Mouse (Mus musculus) CH12.LX (cell line): Measurements from ENCODE around the gene Polr1c. TPM values are rescaled to one million over a fixed set of nuclear protein-coding genes. Genes with fewer than 3 reads are reported as not detected.

Experiments used
- DNase-seq: peaks from one replicate; pipeline ENCODE4 v3.0.0-alpha.2; 2013; ENCODE audit errors: extremely low read depth
- H3K27ac ChIP-seq: 2 replicates; pipeline ENCODE4 v1.5.1; 2012; ENCODE audit warnings: low read depth, mild to moderate bottlenecking, control low read depth, moderate library complexity; ENCODE audit not compliant: insufficient read depth
- H3K27me3 ChIP-seq: replicated peaks from 2 replicates; pipeline ENCODE3; 2012; ENCODE audit warnings: inconsistent platforms
- H3K36me3 ChIP-seq, 2 experiments: replicated peaks in 1 of 2; 2 replicates each; pipeline versions ENCODE3 to v1.6.1; 2012; ENCODE audit warnings: inconsistent platforms in 1 of 2, low read length in 1 of 2, mild to moderate bottlenecking in 1 of 2, mixed read lengths in 1 of 2, moderate library complexity in 1 of 2; ENCODE audit not compliant: control insufficient read depth in 1 of 2, insufficient read depth in 1 of 2
- H3K4me1 ChIP-seq, 2 experiments: 2 replicates each; pipeline ENCODE4 v1.6.1; 2012; ENCODE audit warnings: inconsistent platforms in 1 of 2, moderate library complexity in 1 of 2; ENCODE audit not compliant: insufficient read depth in 2 of 2, control insufficient read depth in 1 of 2
- H3K4me2 ChIP-seq: 2 replicates; pipeline ENCODE4 v1.6.1; 2012; ENCODE audit warnings: low read depth, mild to moderate bottlenecking, control low read depth; ENCODE audit not compliant: poor library complexity, insufficient read depth, severe bottlenecking
- H3K4me3 ChIP-seq, 3 experiments: fragments of 150-350 bp in 1 of 3; sonication (generic) in 1 of 3; replicated peaks in 1 of 3; 2 replicates each; pipeline versions ENCODE3 to v1.5.1; 2011 to 2012; ENCODE audit warnings: low read depth in 2 of 3, low read length in 2 of 3, mild to moderate bottlenecking in 2 of 3, moderate library complexity in 2 of 3, control low read depth in 1 of 3, improper control_type of control experiment in 1 of 3, inconsistent platforms in 1 of 3, mixed read lengths in 1 of 3; ENCODE audit not compliant: poor library complexity in 1 of 3
- H3K79me2 ChIP-seq: replicated peaks from 2 replicates; pipeline ENCODE4 v1.6.1; 2012; ENCODE audit warnings: mild to moderate bottlenecking, moderate library complexity; ENCODE audit not compliant: control insufficient read depth, poor library complexity, insufficient read depth, severe bottlenecking; ENCODE audit errors: extremely low read depth
- H3K9ac ChIP-seq: 2 replicates; pipeline ENCODE4 v1.6.1; 2012; ENCODE audit warnings: low read depth, mild to moderate bottlenecking, control low read depth, moderate library complexity; ENCODE audit not compliant: insufficient read depth
- H3K9me3 ChIP-seq: replicated peaks from 2 replicates; pipeline ENCODE3; 2012; ENCODE audit warnings: low read length, inconsistent platforms, mixed read lengths
- BHLHE40 ChIP-seq: IDR thresholded peaks from 2 replicates; pipeline ENCODE4 v1.6.1; 2011; ENCODE audit warnings: mild to moderate bottlenecking, low read depth, low read length, improper control_type of control experiment
- CHD2 ChIP-seq: IDR thresholded peaks from 2 replicates; pipeline ENCODE4 v1.6.1; 2011; ENCODE audit warnings: low read length, improper control_type of control experiment
- CTCF ChIP-seq, 2 experiments: IDR thresholded peaks in 1 of 2; conservative IDR thresholded peaks in 1 of 2; 2 replicates each; pipeline ENCODE4 v1.5.1; 2011 to 2012; ENCODE audit warnings: low read depth in 2 of 2, low read length in 2 of 2, improper control_type of control experiment in 1 of 2, inconsistent platforms in 1 of 2, mild to moderate bottlenecking in 1 of 2, moderate library complexity in 1 of 2
- ETS1 ChIP-seq: conservative IDR thresholded peaks from 2 replicates; pipeline ENCODE4 v1.6.1; 2012; ENCODE audit warnings: low read depth, mild to moderate bottlenecking, inconsistent platforms, low read length, improper control_type of control experiment, moderate library complexity
- GABPA ChIP-seq: IDR thresholded peaks from 2 replicates; pipeline ENCODE4 v1.6.1; 2012; ENCODE audit warnings: low read depth, low read length, improper control_type of control experiment, inconsistent platforms; ENCODE audit not compliant: insufficient replicate concordance
- HCFC1 ChIP-seq: IDR thresholded peaks from 2 replicates; pipeline ENCODE4 v1.6.1; 2012; ENCODE audit warnings: low read depth, mild to moderate bottlenecking, inconsistent platforms, low read length, improper control_type of control experiment
- JUN ChIP-seq: IDR thresholded peaks from 2 replicates; pipeline ENCODE4 v1.6.1; 2011; ENCODE audit warnings: low read depth, mild to moderate bottlenecking, low read length, improper control_type of control experiment, moderate library complexity; ENCODE audit not compliant: insufficient read depth
- JUND ChIP-seq: conservative IDR thresholded peaks from 2 replicates; pipeline ENCODE4 v1.6.1; 2011; ENCODE audit warnings: low read depth, low read length, improper control_type of control experiment
- KAT2A ChIP-seq: IDR thresholded peaks from 2 replicates; pipeline ENCODE4 v1.6.1; 2012; ENCODE audit warnings: low read length, improper control_type of control experiment, inconsistent platforms; ENCODE audit not compliant: insufficient replicate concordance
- MAFK ChIP-seq: IDR thresholded peaks from 2 replicates; pipeline ENCODE4 v1.6.1; 2011; ENCODE audit warnings: low read length, improper control_type of control experiment; ENCODE audit not compliant: insufficient replicate concordance
- MAX ChIP-seq: IDR thresholded peaks from 2 replicates; pipeline ENCODE4 v1.6.1; 2011; ENCODE audit warnings: low read length, improper control_type of control experiment
- MXI1 ChIP-seq: IDR thresholded peaks from 2 replicates; pipeline ENCODE4 v1.6.1; 2011; ENCODE audit warnings: mild to moderate bottlenecking, low read depth, low read length, improper control_type of control experiment
- MYC ChIP-seq: IDR thresholded peaks from 2 replicates; pipeline ENCODE4 v1.6.1; 2011; ENCODE audit warnings: low read depth, mild to moderate bottlenecking, improper control_type of control experiment, low read length
- NRF1 ChIP-seq: IDR thresholded peaks from 2 replicates; pipeline ENCODE4 v1.6.1; 2014; ENCODE audit warnings: low read depth, mild to moderate bottlenecking, inconsistent platforms, low read length, improper control_type of control experiment, moderate library complexity
- PAX5 ChIP-seq: IDR thresholded peaks from 2 replicates; pipeline ENCODE4 v1.6.1; 2012; ENCODE audit warnings: low read length, inconsistent platforms, mixed read lengths
- POLR2A ChIP-seq: IDR thresholded peaks from 2 replicates; pipeline ENCODE4 v1.6.1; 2011; ENCODE audit warnings: low read depth, mild to moderate bottlenecking, improper control_type of control experiment, low read length
- POLR2AphosphoS2 ChIP-seq: IDR thresholded peaks from 2 replicates; pipeline ENCODE4 v1.6.1; 2011; ENCODE audit warnings: low read depth, low read length, improper control_type of control experiment
- RAD21 ChIP-seq: IDR thresholded peaks from 2 replicates; pipeline ENCODE4 v1.6.1; 2011; ENCODE audit warnings: low read depth, mild to moderate bottlenecking, low read length, improper control_type of control experiment, moderate library complexity
- RCOR1 ChIP-seq: conservative IDR thresholded peaks from 2 replicates; pipeline ENCODE4 v1.6.1; 2012; ENCODE audit warnings: low read depth, mild to moderate bottlenecking, inconsistent platforms, low read length, improper control_type of control experiment
- SIN3A ChIP-seq: IDR thresholded peaks from 2 replicates; pipeline ENCODE4 v1.6.1; 2012; ENCODE audit warnings: low read length, improper control_type of control experiment, inconsistent platforms
- SMC3 ChIP-seq: IDR thresholded peaks from 2 replicates; pipeline ENCODE4 v1.6.1; 2011; ENCODE audit warnings: low read depth, low read length, improper control_type of control experiment
- TCF12 ChIP-seq: IDR thresholded peaks from 2 replicates; pipeline ENCODE4 v1.6.1; 2014; ENCODE audit warnings: low read depth, mild to moderate bottlenecking, inconsistent platforms, low read length, improper control_type of control experiment
- UBTF ChIP-seq: IDR thresholded peaks from 2 replicates; pipeline ENCODE4 v1.6.1; 2012; ENCODE audit warnings: low read depth, mild to moderate bottlenecking, inconsistent platforms, low read length, improper control_type of control experiment, moderate library complexity
- USF2 ChIP-seq: conservative IDR thresholded peaks from 2 replicates; pipeline ENCODE4 v1.6.1; 2011; ENCODE audit warnings: low read depth, low read length, improper control_type of control experiment
- ZC3H11A ChIP-seq: IDR thresholded peaks from 2 replicates; pipeline ENCODE4 v1.6.1; 2012; ENCODE audit warnings: low read depth, mild to moderate bottlenecking, inconsistent platforms, low read length, improper control_type of control experiment
- ZKSCAN1 ChIP-seq: IDR thresholded peaks from 2 replicates; pipeline ENCODE4 v1.6.1; 2012; ENCODE audit warnings: low read depth, inconsistent platforms, low read length, improper control_type of control experiment, borderline replicate concordance
- ZNF384 ChIP-seq: IDR thresholded peaks from 2 replicates; pipeline ENCODE4 v1.6.1; 2012; ENCODE audit warnings: low read depth, low read length, improper control_type of control experiment, inconsistent platforms
- dilution Hi-C: fragments of 300-500 bp; cut with MboI; formaldehyde crosslinking; loops from 2 replicates; pipeline ENCODE4 v1.14.3; 2020; ENCODE audit warnings: low sequenced_read_pairs; ENCODE audit not compliant: extremely low pct_unique_long_range_greater_than_20kb, extremely low pct_ligation_motif_present
- in situ Hi-C: fragments of 300-500 bp; cut with MboI; formaldehyde crosslinking; loops from 3 replicates; pipeline ENCODE4 v1.14.3; 2019; ENCODE audit warnings: low sequenced_read_pairs, low pct_ligation_motif_present, low pct_unique_long_range_greater_than_20kb, mixed read lengths
- polyA plus RNA-seq: library from polyadenylated mRNA; unstranded; fragments of >175 nt; gene quantifications from 2 replicates; pipeline ENCODE4 v1.2.1, GENCODE M21; 2012; ENCODE audit warnings: low read depth; ENCODE audit not compliant: insufficient read length
- total RNA-seq, 2 experiments: library from RNA; depleted of rRNA; stranded (reverse); fragments of 300-350 nt in 1 of 2; fragments of >200 nt in 1 of 2; gene quantifications; 2 replicates each; pipeline ENCODE4 v1.2.3; 2012 to 2014

Gene Polr1c
- total and polyA plus RNA-seq, 3 experiments: 356 to 433 (median 367) TPM

DNA sequence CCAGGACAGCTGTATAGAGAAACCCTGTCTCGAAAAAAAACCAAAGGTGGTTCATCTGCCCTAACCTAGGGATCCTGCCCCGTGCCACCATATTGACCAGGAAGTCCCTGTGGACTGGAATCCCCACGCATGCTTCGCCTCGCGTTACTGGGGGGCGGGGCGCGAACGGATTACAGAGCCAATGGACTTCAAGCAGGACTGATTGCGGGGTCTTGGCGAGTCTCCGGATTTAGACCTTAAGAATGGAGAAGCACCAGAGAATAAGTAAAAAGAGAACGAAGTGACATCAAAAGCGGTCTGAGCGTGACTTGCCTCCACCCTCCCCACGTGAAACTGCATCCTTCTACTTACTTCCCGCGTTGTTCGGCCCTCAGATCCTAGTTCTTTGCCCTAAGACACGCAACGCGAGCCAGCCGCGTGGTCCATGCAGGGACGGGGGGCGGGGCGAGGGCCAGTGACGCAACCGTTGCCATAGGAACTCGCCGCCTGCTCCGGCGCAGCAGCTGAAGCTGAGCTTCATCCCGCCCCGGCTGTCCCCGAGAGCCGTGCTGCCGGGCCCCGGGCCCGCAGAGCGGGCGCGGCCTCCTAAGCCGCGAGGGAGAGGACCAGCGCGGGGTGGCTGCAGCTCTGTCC lies 5.7 kb upstream of the Polr1c start, which contains the start of gene Lrrc73 (continued):
- TF ChIP-seq SMC3 (no peak), MXI1 (peak; percentile 99), BHLHE40 (no peak), HCFC1 (peak; percentile 24; the same call in 1 of the 2 replicates), CTCF (conservative IDR thresholded peaks at IDR 0.05 in 1 of 2, IDR thresholded peaks at IDR 0.05 in 1 of 2; ENCODE audit: low read depth in 2 of 2, low read length in 2 of 2) (no peak), UBTF (no peak), TCF12 (0 out of 2 replicates have a peak, but pooled peaks have one; percentile 35), RAD21 (no peak), RCOR1 (no peak), USF2 (no peak), MYC (peak; percentile 97), POLR2AphosphoS2 (peak; percentile 49; the same call in 1 of the 2 replicates), JUN (no peak), KAT2A (no peak), NRF1 (peak; percentile 68), MAX (peak; percentile 96), POLR2A (peak; percentile 52; the same call in 1 of the 2 replicates), MAFK (no peak), ZC3H11A (no peak), PAX5 (no peak)
- TF ChIP-seq, all 38 proteins: peak for 12

DNA sequence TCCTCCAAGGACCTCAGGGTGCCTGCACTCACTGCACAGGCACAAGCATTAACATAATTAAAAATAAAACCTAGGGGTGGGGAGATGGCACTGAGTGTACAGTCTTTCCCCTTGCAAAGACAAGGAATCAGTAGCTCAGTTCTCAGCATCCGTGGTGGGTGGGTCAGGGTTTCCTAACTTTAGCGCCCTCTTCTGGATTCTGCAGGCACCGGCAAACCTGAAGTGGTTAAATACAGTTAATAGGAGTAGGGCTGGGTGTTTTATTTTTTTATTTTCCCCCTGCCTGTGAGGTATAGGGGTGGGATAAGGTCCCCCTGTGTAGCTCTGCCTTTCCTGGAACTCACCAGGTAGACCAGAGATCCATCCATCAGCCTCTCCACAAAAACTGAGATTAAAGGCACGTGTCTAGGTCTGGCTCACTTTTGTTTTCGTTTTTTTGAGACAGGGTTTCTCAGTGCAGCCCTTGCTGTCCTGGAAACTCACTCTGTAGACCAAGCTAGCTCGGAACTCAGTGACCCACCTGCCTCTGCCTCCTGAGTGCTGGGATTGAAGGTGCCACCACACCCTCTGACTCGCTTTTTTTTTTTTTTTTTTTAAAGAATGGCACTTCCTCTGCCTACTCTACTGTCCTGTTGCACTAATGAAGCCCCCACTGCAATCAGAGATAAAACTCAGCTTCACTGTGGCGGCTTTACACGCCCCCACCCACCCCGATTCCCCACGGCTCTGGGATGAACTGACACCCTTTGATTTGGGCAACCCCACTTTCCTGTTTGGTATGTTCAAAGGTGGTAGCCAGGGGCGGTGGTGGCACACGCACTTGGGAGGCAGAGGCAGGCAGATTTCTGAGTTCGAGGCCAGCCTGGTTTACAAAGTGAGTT lies 5.0 kb upstream of the Polr1c start:
- H3K4me2 ChIP-seq: peak overlapping the region; percentile 87
- peak overlapping the region; percentile 50 to 62 (median 60) for H3K4me3 ChIP-seq
- DNase-seq: peak; percentile 62
- no peaks in the 10 kb centered on the region for H3K27me3 ChIP-seq
- peaks cover 11% of the 10 kb centered on the region for H3K79me2 ChIP-seq
- in situ Hi-C loops (no loop called here), dilution Hi-C loops (no loop called here)
- TF ChIP-seq MAX (no peak), NRF1 (no peak), ETS1 (no peak), CTCF (conservative IDR thresholded peaks at IDR 0.05 in 1 of 2, IDR thresholded peaks at IDR 0.05 in 1 of 2; ENCODE audit: low read depth in 2 of 2, low read length in 2 of 2) (peak; percentile 38 to 63; a peak in 3 of 4 replicates), ZNF384 (no peak; the same call in 1 of the 2 replicates), SIN3A (no peak), CHD2 (no peak), JUND (no peak), MXI1 (peak; percentile 21; the same call in 1 of the 2 replicates), ZKSCAN1 (no peak), PAX5 (no peak), JUN (no peak), BHLHE40 (0 out of 2 replicates have a peak, but pooled peaks have one; percentile 41), USF2 (no peak), GABPA (no peak), MAFK (no peak), UBTF (no peak)
- H3K36me3 ChIP-seq: peaks cover 35 to 58% of the 10 kb centered on the region in 2 experiments
- no peaks in the 10 kb centered on the region for H3K9me3 ChIP-seq
- H3K9ac ChIP-seq: peak overlapping the region; percentile 65
- peak overlapping the region; percentile 25; the same call in 1 of the 2 replicates for H3K27ac ChIP-seq
- peaks cover 9 to 28% of the 10 kb centered on the region in 2 experiments for H3K4me1 ChIP-seq
